Mouse (Mus musculus): ENCODE results near the gene Sfxn5. TPM values are rescaled to one million over a fixed set of nuclear protein-coding genes. Genes with fewer than 3 reads are reported as not detected.
A peak's percentile ranks its signal among the peaks of the same experiment; 100 is the strongest.

The Sfxn5 gene
- polyA plus RNA-seq, 1 experiment from 2014 or later: 8.7 TPM

GRCm38 (mm10) chr6:85290869-85291824 lies 42.1 kb downstream of the Sfxn5 start:
- no peaks in the 10 kb centered on the region for H3K9me3 ChIP-seq (replicated peaks)
- peaks cover 20% of the 10 kb centered on the region for H3K4me1 ChIP-seq
- H3K27me3 ChIP-seq (ENCODE audit: low read depth, poor library complexity, severe bottlenecking): no peaks in the 10 kb centered on the region
- H3K36me3 ChIP-seq: 0 out of 2 replicates have a peak, but pooled peaks cover 2% of the 10 kb centered on the region
- no peak overlapping the region for H3K4me3 ChIP-seq
- no peak overlapping the region for H3K27ac ChIP-seq (replicated peaks)
- DNase-seq (ENCODE audit: low spot score): no peak
- 89% methylated on average over 16 of the region's 16 CpGs for WGBS

GRCm38 (mm10) chr6:85288193-85288857 lies 44.9 kb downstream of the Sfxn5 start:
- 89% methylated on average over 4 of the region's 4 CpGs for WGBS

GRCm38 (mm10) chr6:85286283-85287047 lies 46.8 kb downstream of the Sfxn5 start:
- 89% methylated on average over 13 of the region's 13 CpGs for WGBS
- no peak for DNase-seq (ENCODE audit: low spot score)
- H3K9me3 ChIP-seq (replicated peaks): no peaks in the 10 kb centered on the region
- no peaks in the 10 kb centered on the region for H3K4me1 ChIP-seq
- 0 out of 2 replicates have a peak, but pooled peaks cover 1% of the 10 kb centered on the region for H3K36me3 ChIP-seq
- no peak overlapping the region for H3K4me3 ChIP-seq
- no peak overlapping the region for H3K27ac ChIP-seq (replicated peaks)
- H3K27me3 ChIP-seq (ENCODE audit: low read depth, poor library complexity, severe bottlenecking): no peaks in the 10 kb centered on the region

More at GRCm38 (mm10) chr6:85288193-85288857, 44.9 kb downstream of the Sfxn5 start:
- Histone ChIP-seq H3K27ac (replicated peaks) (no peak overlapping the region), H3K36me3 (0 out of 2 replicates have a peak, but pooled peaks cover 2% of the 10 kb centered on the region), H3K9me3 (replicated peaks) (no peaks in the 10 kb centered on the region), H3K27me3 (ENCODE audit: low read depth, poor library complexity, severe bottlenecking) (no peaks in the 10 kb centered on the region), H3K4me1 (peaks cover 3% of the 10 kb centered on the region), H3K4me3 (no peak overlapping the region)
- DNase-seq (ENCODE audit: low spot score): no peak

GRCm38 (mm10) chr6:85280871-85281270 lies 52.4 kb downstream of the Sfxn5 start:
- no peaks in the 10 kb centered on the region for H3K27me3 ChIP-seq (ENCODE audit: low read depth, poor library complexity, severe bottlenecking)
- 86% methylated on average over 14 of the region's 14 CpGs for WGBS

GRCm38 (mm10) chr6:85276571-85276970 lies 56.7 kb downstream of the Sfxn5 start:
- 85% methylated on average over 8 of the region's 8 CpGs for WGBS
- no peaks in the 10 kb centered on the region for H3K4me1 ChIP-seq

More at GRCm38 (mm10) chr6:85280871-85281270, 52.4 kb downstream of the Sfxn5 start:
- Histone ChIP-seq H3K4me1 (no peaks in the 10 kb centered on the region), H3K36me3 (no peaks in the 10 kb centered on the region), H3K9me3 (replicated peaks) (no peaks in the 10 kb centered on the region), H3K27ac (replicated peaks) (no peak overlapping the region), H3K4me3 (no peak overlapping the region)
- no peak for DNase-seq (ENCODE audit: low spot score)

GRCm38 (mm10) chr6:85272436-85272835 lies 60.8 kb downstream of the Sfxn5 start:
- Histone ChIP-seq H3K4me3 (no peak overlapping the region), H3K27ac (replicated peaks) (no peak overlapping the region), H3K4me1 (0 out of 2 replicates have a peak, but pooled peaks cover under 1% of the 10 kb centered on the region), H3K27me3 (ENCODE audit: low read depth, poor library complexity, severe bottlenecking) (peaks cover 18% of the 10 kb centered on the region), H3K36me3 (no peaks in the 10 kb centered on the region), H3K9me3 (replicated peaks) (no peaks in the 10 kb centered on the region)
- DNase-seq (ENCODE audit: low spot score): no peak
- WGBS: 96% methylated on average over 9 of the region's 9 CpGs

More at GRCm38 (mm10) chr6:85276571-85276970, 56.7 kb downstream of the Sfxn5 start:
- DNase-seq (ENCODE audit: low spot score): no peak
- Histone ChIP-seq H3K36me3 (no peaks in the 10 kb centered on the region), H3K27ac (replicated peaks) (no peak overlapping the region), H3K4me3 (no peak overlapping the region), H3K27me3 (ENCODE audit: low read depth, poor library complexity, severe bottlenecking) (no peaks in the 10 kb centered on the region), H3K9me3 (replicated peaks) (no peaks in the 10 kb centered on the region)

- peaks cover 33% of the 10 kb centered on the region for H3K4me1 ChIP-seq
- no peak for DNase-seq (ENCODE audit: low spot score)
- peaks cover 66% of the 10 kb centered on the region for H3K27me3 ChIP-seq (ENCODE audit: low read depth, poor library complexity, severe bottlenecking)
- H3K9me3 ChIP-seq (replicated peaks): no peaks in the 10 kb centered on the region
- H3K4me3 ChIP-seq: no peak overlapping the region
- 41% methylated on average over 6 of the region's 6 CpGs for WGBS
- H3K36me3 ChIP-seq: no peaks in the 10 kb centered on the region
- H3K27ac ChIP-seq (replicated peaks): peak overlapping the region; percentile 75
Observed at GRCm38 (mm10) chr6:85266060-85266459, 67.2 kb downstream of the Sfxn5 start.

- peaks cover 66% of the 10 kb centered on the region for H3K27me3 ChIP-seq (ENCODE audit: low read depth, poor library complexity, severe bottlenecking)
- 4% methylated on average over 15 of the region's 15 CpGs for WGBS
Observed at GRCm38 (mm10) chr6:85264982-85265518, 68.2 kb downstream of the Sfxn5 start.

GRCm38 (mm10) chr6:85262865-85263515 lies 70.2 kb downstream of the Sfxn5 start:
- Histone ChIP-seq H3K4me1 (peaks cover 33% of the 10 kb centered on the region), H3K27ac (replicated peaks) (no peak overlapping the region)

More at GRCm38 (mm10) chr6:85264982-85265518, 68.2 kb downstream of the Sfxn5 start:
- no peaks in the 10 kb centered on the region for H3K36me3 ChIP-seq
- H3K4me3 ChIP-seq: peak overlapping the region; percentile 30; the same call in 1 of the 2 replicates
- peak overlapping the region; percentile 75 for H3K27ac ChIP-seq (replicated peaks)
- peak; percentile 45 for DNase-seq (ENCODE audit: low spot score)
- peaks cover 33% of the 10 kb centered on the region for H3K4me1 ChIP-seq
- H3K9me3 ChIP-seq (replicated peaks): no peaks in the 10 kb centered on the region

GRCm38 (mm10) chr6:85259094-85259630 lies 74.1 kb downstream of the Sfxn5 start:
- DNase-seq (ENCODE audit: low spot score): no peak
- Histone ChIP-seq H3K36me3 (no peaks in the 10 kb centered on the region), H3K27me3 (ENCODE audit: low read depth, poor library complexity, severe bottlenecking) (peaks cover 29% of the 10 kb centered on the region), H3K9me3 (replicated peaks) (no peaks in the 10 kb centered on the region), H3K27ac (replicated peaks) (no peak overlapping the region), H3K4me1 (peaks cover 16% of the 10 kb centered on the region), H3K4me3 (no peak overlapping the region)
- WGBS: 86% methylated on average over 12 of the region's 12 CpGs

More at GRCm38 (mm10) chr6:85262865-85263515, 70.2 kb downstream of the Sfxn5 start:
- peak; percentile 52 for DNase-seq (ENCODE audit: low spot score)
- Histone ChIP-seq H3K27me3 (ENCODE audit: low read depth, poor library complexity, severe bottlenecking) (peaks cover 54% of the 10 kb centered on the region), H3K4me3 (no peak overlapping the region), H3K9me3 (replicated peaks) (no peaks in the 10 kb centered on the region), H3K36me3 (no peaks in the 10 kb centered on the region)
- 95% methylated on average over 4 of the region's 4 CpGs for WGBS

- 64% methylated on average over 6 of the region's 6 CpGs for WGBS
- Histone ChIP-seq H3K9me3 (replicated peaks) (no peaks in the 10 kb centered on the region), H3K4me1 (peaks cover 13% of the 10 kb centered on the region), H3K27ac (replicated peaks) (no peak overlapping the region), H3K4me3 (no peak overlapping the region), H3K36me3 (no peaks in the 10 kb centered on the region), H3K27me3 (ENCODE audit: low read depth, poor library complexity, severe bottlenecking) (peaks cover 8% of the 10 kb centered on the region)
- DNase-seq (ENCODE audit: low spot score): no peak
Observed at GRCm38 (mm10) chr6:85255578-85255977, 77.6 kb downstream of the Sfxn5 start.
